Mouse (Mus musculus): Measurements from ENCODE around the gene Plekhg2. TPM values are rescaled to one million over a fixed set of nuclear protein-coding genes. Genes with fewer than 3 reads are reported as not detected.

Plekhg2 gene
- polyA plus RNA-seq, 1 experiment from 2014 or later, result 6.3 TPM

DNA sequence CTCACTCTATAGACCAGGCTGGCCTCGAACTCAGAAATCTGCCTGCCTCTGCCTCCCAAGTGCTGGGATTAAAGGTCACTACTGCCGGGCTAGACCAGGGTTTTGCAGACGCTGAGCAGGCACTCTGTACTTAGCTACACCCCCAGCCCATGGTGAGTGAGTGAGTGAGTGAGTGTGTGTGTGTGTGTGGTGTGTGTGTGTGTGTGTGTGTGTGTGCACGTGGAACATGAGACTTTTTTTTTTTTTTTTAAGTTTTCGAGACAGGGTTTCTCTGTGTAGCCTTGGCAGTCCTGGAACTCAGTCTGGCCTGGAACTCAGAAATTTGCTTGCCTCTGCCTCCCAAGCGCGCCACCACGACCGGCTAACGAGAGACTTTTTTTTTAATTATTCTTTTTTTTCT is 2.2 kb upstream of the Plekhg2 start:
- ATAC-seq (ENCODE audit: low read depth), result no peak
- no peak overlapping the region for H3K4me3 ChIP-seq (ENCODE audit: low read depth, low read length)
- H3K9me3 ChIP-seq (replicated peaks; ENCODE audit: control insufficient read depth, low read length), result no peaks in the 10 kb centered on the region
- peaks cover 4% of the 10 kb centered on the region; the same call in 1 of the 2 replicates for H3K36me3 ChIP-seq (ENCODE audit: control insufficient read depth, insufficient read depth)
- H3K4me1 ChIP-seq (ENCODE audit: control insufficient read depth, low read depth, low read length), result peaks cover 73% of the 10 kb centered on the region
- H3K9ac ChIP-seq (ENCODE audit: low read depth, low read length), result peak overlapping the region; percentile 77; the same call in 1 of the 2 replicates
- H3K27me3 ChIP-seq (ENCODE audit: control insufficient read depth, insufficient read depth, low read depth, low read length), result peaks cover 7% of the 10 kb centered on the region
- H3K27ac ChIP-seq (ENCODE audit: low read length), result peak overlapping the region; percentile 96
- WGBS (ENCODE audit: insufficient replicate concordance), result 46% methylated on average over 10 of the region's 10 CpGs
- H3K4me2 ChIP-seq (ENCODE audit: low read depth, low read length), result peak overlapping the region; percentile 96

DNA sequence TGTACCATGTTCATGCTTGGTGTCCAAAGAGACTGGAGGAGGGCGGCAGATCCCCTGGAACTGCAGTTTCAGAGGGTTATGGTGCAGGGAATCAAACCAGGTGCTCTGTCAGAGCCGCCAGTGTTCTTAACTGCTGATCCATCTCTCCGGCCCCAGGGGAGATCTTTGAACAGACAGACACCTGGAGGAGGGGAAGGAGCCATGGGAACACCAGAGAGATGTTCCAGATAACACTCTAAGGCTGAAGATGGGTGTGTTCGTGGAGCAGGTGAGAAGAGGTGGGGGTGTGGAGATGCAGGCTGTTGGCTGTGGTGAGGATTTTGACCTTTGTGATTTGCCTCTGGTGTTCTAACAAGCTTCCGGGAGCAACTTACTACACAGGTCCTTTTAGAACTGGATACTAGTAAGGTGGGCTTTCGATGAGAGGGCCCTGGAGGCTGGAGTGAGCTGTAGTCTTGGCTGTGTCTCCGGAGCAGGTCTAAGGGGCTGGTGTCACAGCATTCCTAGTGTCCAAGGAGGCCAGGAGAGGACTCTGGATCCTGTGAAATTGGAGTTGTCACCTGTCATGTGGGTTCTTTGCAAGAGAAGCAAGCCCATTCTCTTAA is 1.6 kb upstream of the Plekhg2 start:
- 76% methylated on average over 7 of the region's 7 CpGs for WGBS (ENCODE audit: insufficient replicate concordance)
- Histone ChIP-seq H3K9me3 (replicated peaks; ENCODE audit: control insufficient read depth, low read length) (no peaks in the 10 kb centered on the region), H3K36me3 (ENCODE audit: control insufficient read depth, insufficient read depth) (peaks cover 4% of the 10 kb centered on the region; the same call in 1 of the 2 replicates), H3K27ac (ENCODE audit: low read length) (peak overlapping the region; percentile 96), H3K4me1 (ENCODE audit: control insufficient read depth, low read depth, low read length) (peaks cover 68% of the 10 kb centered on the region), H3K4me3 (ENCODE audit: low read depth, low read length) (no peak overlapping the region), H3K9ac (ENCODE audit: low read depth, low read length) (no peak overlapping the region), H3K4me2 (ENCODE audit: low read depth, low read length) (no peak overlapping the region), H3K27me3 (ENCODE audit: control insufficient read depth, insufficient read depth, low read depth, low read length) (peaks cover 7% of the 10 kb centered on the region)
- ATAC-seq (ENCODE audit: low read depth), result no peak

DNA sequence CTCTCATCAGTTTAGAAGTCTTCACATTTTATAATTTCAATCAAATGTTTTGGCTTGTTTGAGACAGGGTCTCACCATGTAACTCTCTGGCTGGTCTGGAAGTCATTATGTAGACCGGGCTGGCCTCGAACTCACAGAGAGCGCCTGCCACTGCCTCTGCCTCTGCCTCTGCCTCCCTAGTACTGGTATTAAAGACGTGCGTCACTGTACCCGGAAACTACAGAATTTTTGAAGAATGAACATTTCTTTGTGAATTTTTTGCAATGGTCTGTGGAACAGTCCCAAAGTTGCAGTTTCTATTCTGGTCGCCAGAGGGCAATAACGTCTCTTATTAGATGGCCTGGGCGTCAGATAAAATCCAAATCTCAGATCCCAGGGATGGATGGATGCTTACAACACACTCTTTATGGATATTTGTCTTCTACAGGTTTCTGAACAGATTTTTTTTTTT is 757 bp upstream of the Plekhg2 start:
- ATAC-seq (ENCODE audit: low read depth), result 0 out of 2 replicates have a peak, but pooled peaks have one; percentile 2
- WGBS (ENCODE audit: insufficient replicate concordance), result under 1% methylated on average over 9 of the region's 9 CpGs
- Histone ChIP-seq H3K9me3 (replicated peaks; ENCODE audit: control insufficient read depth, low read length) (no peaks in the 10 kb centered on the region), H3K9ac (ENCODE audit: low read depth, low read length) (peak overlapping the region; percentile 59), H3K36me3 (ENCODE audit: control insufficient read depth, insufficient read depth) (peaks cover 4% of the 10 kb centered on the region; the same call in 1 of the 2 replicates), H3K4me2 (ENCODE audit: low read depth, low read length) (peak overlapping the region; percentile 98), H3K4me1 (ENCODE audit: control insufficient read depth, low read depth, low read length) (peaks cover 60% of the 10 kb centered on the region), H3K27ac (ENCODE audit: low read length) (peak overlapping the region; percentile 86), H3K27me3 (ENCODE audit: control insufficient read depth, insufficient read depth, low read depth, low read length) (peaks cover 7% of the 10 kb centered on the region), H3K4me3 (ENCODE audit: low read depth, low read length) (peak overlapping the region; percentile 71)

DNA sequence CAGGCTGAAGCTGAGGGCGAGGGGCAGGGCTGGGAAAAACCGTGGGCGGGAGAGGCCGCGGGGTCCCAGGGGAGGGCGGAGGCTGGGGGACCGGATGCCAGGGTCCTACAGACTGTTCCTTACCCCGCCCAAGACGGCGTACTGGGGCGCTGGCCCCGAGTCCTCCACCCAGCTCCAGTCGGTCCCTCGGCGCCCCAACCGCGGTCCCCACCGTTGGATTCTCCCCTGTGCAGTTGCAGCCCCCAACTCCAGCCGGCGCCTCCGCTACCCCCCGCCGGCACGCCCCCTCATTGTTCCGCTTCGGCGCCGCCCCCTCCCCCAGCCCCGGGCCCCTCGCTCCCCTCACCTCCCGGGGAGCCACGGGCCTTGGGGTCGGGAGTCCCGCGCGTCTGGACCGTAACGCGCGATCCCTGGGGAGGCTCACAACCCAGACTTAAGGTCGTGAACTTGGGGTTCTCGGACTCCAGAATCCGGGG is 847 bp downstream of the Plekhg2 start:
- no peak for ATAC-seq (ENCODE audit: low read depth)
- Histone ChIP-seq H3K4me2 (ENCODE audit: low read depth, low read length) (peak overlapping the region; percentile 98), H3K4me1 (ENCODE audit: control insufficient read depth, low read depth, low read length) (peaks cover 46% of the 10 kb centered on the region), H3K9me3 (replicated peaks; ENCODE audit: control insufficient read depth, low read length) (no peaks in the 10 kb centered on the region), H3K9ac (ENCODE audit: low read depth, low read length) (peak overlapping the region; percentile 72), H3K27ac (ENCODE audit: low read length) (peak overlapping the region; percentile 86; the same call in 1 of the 2 replicates), H3K4me3 (ENCODE audit: low read depth, low read length) (peak overlapping the region; percentile 71), H3K27me3 (ENCODE audit: control insufficient read depth, insufficient read depth, low read depth, low read length) (peaks cover 7% of the 10 kb centered on the region), H3K36me3 (ENCODE audit: control insufficient read depth, insufficient read depth) (no peaks in the 10 kb centered on the region)
- WGBS (ENCODE audit: insufficient replicate concordance), result under 1% methylated on average over 41 of the region's 43 CpGs

DNA sequence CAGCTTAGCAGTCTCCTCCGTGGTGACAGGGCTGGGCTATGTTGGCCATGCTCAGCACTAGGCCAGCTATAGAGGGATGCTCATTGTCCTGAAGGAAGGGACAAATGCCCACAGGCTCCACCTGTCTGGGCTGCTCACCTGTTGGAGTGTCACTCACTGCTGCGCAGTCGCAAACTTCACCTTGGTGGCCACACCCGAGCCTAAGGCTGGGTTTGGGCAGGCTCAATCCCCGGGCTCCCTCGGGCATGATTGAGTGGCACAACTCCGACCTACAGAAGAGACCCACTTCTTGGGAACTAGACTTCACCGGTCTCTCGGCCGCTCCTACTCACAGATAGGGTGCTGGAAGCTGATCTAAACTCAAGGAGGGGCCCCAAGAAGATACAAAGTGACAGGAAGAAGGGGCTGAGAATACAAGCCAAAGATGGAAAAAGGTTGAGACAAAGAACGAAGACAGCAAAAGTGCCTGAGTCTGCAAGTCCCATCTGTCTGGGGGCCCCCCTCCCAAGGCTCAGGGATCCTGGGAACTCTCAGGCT is 1.4 kb downstream of the Plekhg2 start:
- Histone ChIP-seq H3K4me3 (ENCODE audit: low read depth, low read length) (peak overlapping the region; percentile 71), H3K27ac (ENCODE audit: low read length) (no peak overlapping the region), H3K27me3 (ENCODE audit: control insufficient read depth, insufficient read depth, low read depth, low read length) (peaks cover 7% of the 10 kb centered on the region), H3K9ac (ENCODE audit: low read depth, low read length) (peak overlapping the region; percentile 72), H3K36me3 (ENCODE audit: control insufficient read depth, insufficient read depth) (no peaks in the 10 kb centered on the region), H3K9me3 (replicated peaks; ENCODE audit: control insufficient read depth, low read length) (no peaks in the 10 kb centered on the region), H3K4me1 (ENCODE audit: control insufficient read depth, low read depth, low read length) (peaks cover 41% of the 10 kb centered on the region), H3K4me2 (ENCODE audit: low read depth, low read length) (peak overlapping the region; percentile 98)
- ATAC-seq (ENCODE audit: low read depth), result no peak
- 12% methylated on average over 11 of the region's 11 CpGs for WGBS (ENCODE audit: insufficient replicate concordance)

DNA sequence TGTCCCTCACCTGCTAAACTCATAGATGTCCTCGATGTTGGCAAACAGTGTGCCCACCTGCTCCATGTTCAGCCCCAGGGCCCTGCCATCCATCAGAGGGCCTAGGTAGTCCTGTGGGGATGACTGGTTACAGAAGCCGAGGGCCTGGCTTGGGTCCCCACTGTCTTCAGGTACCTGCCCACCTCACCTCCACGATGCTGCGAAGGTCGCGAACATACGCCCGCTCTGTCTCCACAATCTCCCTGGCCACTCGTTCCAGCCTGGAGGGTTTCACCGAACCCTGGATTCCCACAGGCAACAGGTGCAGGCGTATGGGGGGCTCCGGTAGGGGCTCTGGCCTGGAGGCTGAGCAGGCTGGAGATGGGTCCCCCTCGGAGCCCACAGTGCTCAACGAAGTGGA is 2.3 kb downstream of the Plekhg2 start:
- no peaks in the 10 kb centered on the region for H3K9me3 ChIP-seq (replicated peaks; ENCODE audit: control insufficient read depth, low read length)
- H3K4me2 ChIP-seq (ENCODE audit: low read depth, low read length), result no peak overlapping the region
- H3K9ac ChIP-seq (ENCODE audit: low read depth, low read length), result no peak overlapping the region
- H3K4me1 ChIP-seq (ENCODE audit: control insufficient read depth, low read depth, low read length), result peaks cover 32% of the 10 kb centered on the region
- H3K27ac ChIP-seq (ENCODE audit: low read length), result no peak overlapping the region
- WGBS (ENCODE audit: insufficient replicate concordance), result 80% methylated on average over 14 of the region's 14 CpGs
- ATAC-seq (ENCODE audit: low read depth), result no peak
- no peaks in the 10 kb centered on the region for H3K36me3 ChIP-seq (ENCODE audit: control insufficient read depth, insufficient read depth)
- H3K27me3 ChIP-seq (ENCODE audit: control insufficient read depth, insufficient read depth, low read depth, low read length), result peaks cover 7% of the 10 kb centered on the region
- H3K4me3 ChIP-seq (ENCODE audit: low read depth, low read length), result no peak overlapping the region

DNA sequence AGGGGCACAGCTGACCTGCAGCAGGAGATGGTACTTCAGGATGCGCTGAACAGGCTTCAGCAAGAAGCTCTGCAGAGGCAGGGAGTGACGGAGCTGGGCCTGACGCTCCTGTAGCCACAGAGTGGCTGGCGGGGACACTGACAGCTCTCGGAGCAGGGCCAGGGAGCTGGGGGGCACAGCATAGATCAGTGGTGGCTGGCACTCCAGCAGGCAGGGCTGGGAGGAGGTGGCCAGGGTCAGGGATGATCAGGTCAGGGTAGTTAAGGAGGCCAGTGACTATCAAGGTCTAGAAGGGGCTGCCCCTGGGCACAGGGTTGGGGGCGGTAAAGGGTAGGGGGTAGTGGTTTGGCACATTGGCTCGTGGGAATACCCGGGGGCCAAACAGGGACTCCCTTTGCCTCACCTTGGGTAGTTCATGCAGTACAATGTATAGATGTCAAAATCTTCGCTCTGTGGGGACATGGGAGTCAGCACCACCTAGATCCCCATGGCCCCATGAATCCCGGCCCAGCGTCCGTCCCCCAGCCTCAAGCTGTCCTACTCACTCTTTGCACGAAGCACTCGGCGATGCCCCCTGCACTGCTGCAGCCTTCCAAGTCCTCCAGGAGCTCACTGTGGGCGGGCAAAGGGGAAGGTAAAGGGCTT is 4.0 kb downstream of the Plekhg2 start:
- H3K4me2 ChIP-seq (ENCODE audit: low read depth, low read length), result no peak overlapping the region
- H3K27me3 ChIP-seq (ENCODE audit: control insufficient read depth, insufficient read depth, low read depth, low read length), result peaks cover 7% of the 10 kb centered on the region
- no peak overlapping the region for H3K4me3 ChIP-seq (ENCODE audit: low read depth, low read length)
- no peaks in the 10 kb centered on the region for H3K36me3 ChIP-seq (ENCODE audit: control insufficient read depth, insufficient read depth)
- no peak overlapping the region for H3K27ac ChIP-seq (ENCODE audit: low read length)
- 76% methylated on average over 16 of the region's 16 CpGs for WGBS (ENCODE audit: insufficient replicate concordance)
- no peak overlapping the region for H3K9ac ChIP-seq (ENCODE audit: low read depth, low read length)
- no peaks in the 10 kb centered on the region for H3K9me3 ChIP-seq (replicated peaks; ENCODE audit: control insufficient read depth, low read length)
- H3K4me1 ChIP-seq (ENCODE audit: control insufficient read depth, low read depth, low read length), result peaks cover 17% of the 10 kb centered on the region
- ATAC-seq (ENCODE audit: low read depth), result no peak

DNA sequence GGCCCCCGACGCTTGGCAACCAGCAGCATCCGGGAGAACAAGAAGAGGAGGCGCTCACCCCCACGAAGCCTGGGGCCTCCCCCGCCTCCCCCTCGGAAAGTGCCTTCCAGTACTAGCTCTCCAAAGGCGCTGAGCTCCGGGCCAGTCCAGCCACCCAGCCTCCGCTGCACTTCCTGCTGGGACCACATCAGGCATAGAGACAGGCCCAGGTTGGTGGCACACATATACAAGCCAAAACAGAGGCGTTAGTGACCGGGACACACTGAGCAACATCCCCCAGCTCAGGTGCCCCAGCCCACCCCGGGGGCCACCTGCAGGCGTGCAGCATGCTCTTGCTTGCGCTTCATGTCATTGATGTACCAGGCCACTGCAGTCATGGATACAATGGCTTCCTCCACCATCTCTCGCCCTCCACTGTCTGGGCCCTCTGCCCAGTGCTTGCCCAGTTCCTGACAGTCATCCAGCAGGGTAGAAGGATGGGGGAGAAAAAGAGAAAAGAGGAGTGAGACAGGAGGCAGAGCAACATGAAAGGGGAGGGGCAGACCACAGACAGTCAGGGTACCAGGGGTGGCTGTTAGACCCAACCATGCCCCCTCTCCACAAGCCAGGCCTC is 4.6 kb downstream of the Plekhg2 start:
- H3K4me3 ChIP-seq (ENCODE audit: low read depth, low read length), result no peak overlapping the region
- 74% methylated on average over 16 of the region's 16 CpGs for WGBS (ENCODE audit: insufficient replicate concordance)
- no peak for ATAC-seq (ENCODE audit: low read depth)
- H3K9ac ChIP-seq (ENCODE audit: low read depth, low read length), result no peak overlapping the region
- peaks cover 14% of the 10 kb centered on the region for H3K4me1 ChIP-seq (ENCODE audit: control insufficient read depth, low read depth, low read length)
- no peaks in the 10 kb centered on the region for H3K36me3 ChIP-seq (ENCODE audit: control insufficient read depth, insufficient read depth)
- peaks cover 7% of the 10 kb centered on the region for H3K27me3 ChIP-seq (ENCODE audit: control insufficient read depth, insufficient read depth, low read depth, low read length)
- H3K27ac ChIP-seq (ENCODE audit: low read length), result no peak overlapping the region
- H3K4me2 ChIP-seq (ENCODE audit: low read depth, low read length), result no peak overlapping the region
- no peaks in the 10 kb centered on the region for H3K9me3 ChIP-seq (replicated peaks; ENCODE audit: control insufficient read depth, low read length)

All from liver, embryonic 16.5 days (tissue).